Mouse (Mus musculus) CH12.LX (cell line): ENCODE results near the gene E130114P18Rik. TPM values are rescaled to one million over a fixed set of nuclear protein-coding genes. Genes with fewer than 3 reads are reported as not detected.

Experiments used
- DNase-seq: peaks from one replicate; pipeline ENCODE4 v3.0.0-alpha.2; 2013; ENCODE audit errors: extremely low read depth
- H3K27ac ChIP-seq: 2 replicates; pipeline ENCODE4 v1.5.1; 2012; ENCODE audit warnings: low read depth, mild to moderate bottlenecking, control low read depth, moderate library complexity; ENCODE audit not compliant: insufficient read depth
- H3K27me3 ChIP-seq: replicated peaks from 2 replicates; pipeline ENCODE3; 2012; ENCODE audit warnings: inconsistent platforms
- H3K36me3 ChIP-seq, 2 experiments: replicated peaks in 1 of 2; 2 replicates each; pipeline versions ENCODE3 to v1.6.1; 2012; ENCODE audit warnings: inconsistent platforms in 1 of 2, low read length in 1 of 2, mild to moderate bottlenecking in 1 of 2, mixed read lengths in 1 of 2, moderate library complexity in 1 of 2; ENCODE audit not compliant: control insufficient read depth in 1 of 2, insufficient read depth in 1 of 2
- H3K4me1 ChIP-seq, 2 experiments: 2 replicates each; pipeline ENCODE4 v1.6.1; 2012; ENCODE audit warnings: inconsistent platforms in 1 of 2, moderate library complexity in 1 of 2; ENCODE audit not compliant: insufficient read depth in 2 of 2, control insufficient read depth in 1 of 2
- H3K4me2 ChIP-seq: 2 replicates; pipeline ENCODE4 v1.6.1; 2012; ENCODE audit warnings: low read depth, mild to moderate bottlenecking, control low read depth; ENCODE audit not compliant: poor library complexity, insufficient read depth, severe bottlenecking
- H3K4me3 ChIP-seq, 3 experiments: fragments of 150-350 bp in 1 of 3; sonication (generic) in 1 of 3; replicated peaks in 1 of 3; 2 replicates each; pipeline versions ENCODE3 to v1.5.1; 2011 to 2012; ENCODE audit warnings: low read depth in 2 of 3, low read length in 2 of 3, mild to moderate bottlenecking in 2 of 3, moderate library complexity in 2 of 3, control low read depth in 1 of 3, improper control_type of control experiment in 1 of 3, inconsistent platforms in 1 of 3, mixed read lengths in 1 of 3; ENCODE audit not compliant: poor library complexity in 1 of 3
- H3K79me2 ChIP-seq: replicated peaks from 2 replicates; pipeline ENCODE4 v1.6.1; 2012; ENCODE audit warnings: mild to moderate bottlenecking, moderate library complexity; ENCODE audit not compliant: control insufficient read depth, poor library complexity, insufficient read depth, severe bottlenecking; ENCODE audit errors: extremely low read depth
- H3K9ac ChIP-seq: 2 replicates; pipeline ENCODE4 v1.6.1; 2012; ENCODE audit warnings: low read depth, mild to moderate bottlenecking, control low read depth, moderate library complexity; ENCODE audit not compliant: insufficient read depth
- H3K9me3 ChIP-seq: replicated peaks from 2 replicates; pipeline ENCODE3; 2012; ENCODE audit warnings: low read length, inconsistent platforms, mixed read lengths
- CHD1 ChIP-seq: IDR thresholded peaks from 2 replicates; pipeline ENCODE4 v1.6.1; 2012; ENCODE audit warnings: low read depth, low read length, improper control_type of control experiment, inconsistent platforms
- CHD2 ChIP-seq: IDR thresholded peaks from 2 replicates; pipeline ENCODE4 v1.6.1; 2011; ENCODE audit warnings: low read length, improper control_type of control experiment
- CTCF ChIP-seq, 2 experiments: IDR thresholded peaks in 1 of 2; conservative IDR thresholded peaks in 1 of 2; 2 replicates each; pipeline ENCODE4 v1.5.1; 2011 to 2012; ENCODE audit warnings: low read depth in 2 of 2, low read length in 2 of 2, improper control_type of control experiment in 1 of 2, inconsistent platforms in 1 of 2, mild to moderate bottlenecking in 1 of 2, moderate library complexity in 1 of 2
- E2F4 ChIP-seq: IDR thresholded peaks from 2 replicates; pipeline ENCODE4 v1.6.1; 2011; ENCODE audit warnings: low read depth, low read length, improper control_type of control experiment; ENCODE audit not compliant: insufficient replicate concordance
- ELF1 ChIP-seq: IDR thresholded peaks from 2 replicates; pipeline ENCODE4 v1.6.1; 2014; ENCODE audit warnings: low read depth, mild to moderate bottlenecking, inconsistent platforms, low read length, improper control_type of control experiment
- EP300 ChIP-seq: IDR thresholded peaks from 2 replicates; pipeline ENCODE4 v1.6.1; 2011; ENCODE audit warnings: low read length, improper control_type of control experiment
- GABPA ChIP-seq: IDR thresholded peaks from 2 replicates; pipeline ENCODE4 v1.6.1; 2012; ENCODE audit warnings: low read depth, low read length, improper control_type of control experiment, inconsistent platforms; ENCODE audit not compliant: insufficient replicate concordance
- IRF4 ChIP-seq: IDR thresholded peaks from 2 replicates; pipeline ENCODE4 v1.6.1; 2014; ENCODE audit warnings: low read depth, mild to moderate bottlenecking, inconsistent platforms, low read length, improper control_type of control experiment
- JUN ChIP-seq: IDR thresholded peaks from 2 replicates; pipeline ENCODE4 v1.6.1; 2011; ENCODE audit warnings: low read depth, mild to moderate bottlenecking, low read length, improper control_type of control experiment, moderate library complexity; ENCODE audit not compliant: insufficient read depth
- JUND ChIP-seq: conservative IDR thresholded peaks from 2 replicates; pipeline ENCODE4 v1.6.1; 2011; ENCODE audit warnings: low read depth, low read length, improper control_type of control experiment
- KAT2A ChIP-seq: IDR thresholded peaks from 2 replicates; pipeline ENCODE4 v1.6.1; 2012; ENCODE audit warnings: low read length, improper control_type of control experiment, inconsistent platforms; ENCODE audit not compliant: insufficient replicate concordance
- MAFK ChIP-seq: IDR thresholded peaks from 2 replicates; pipeline ENCODE4 v1.6.1; 2011; ENCODE audit warnings: low read length, improper control_type of control experiment; ENCODE audit not compliant: insufficient replicate concordance
- MEF2A ChIP-seq: IDR thresholded peaks from 2 replicates; pipeline ENCODE4 v1.6.1; 2014; ENCODE audit warnings: low read depth, mild to moderate bottlenecking, inconsistent platforms, low read length, improper control_type of control experiment, borderline replicate concordance
- NELFE ChIP-seq: IDR thresholded peaks from 2 replicates; pipeline ENCODE4 v1.6.1; 2011; ENCODE audit warnings: low read depth, low read length, improper control_type of control experiment
- NRF1 ChIP-seq: IDR thresholded peaks from 2 replicates; pipeline ENCODE4 v1.6.1; 2014; ENCODE audit warnings: low read depth, mild to moderate bottlenecking, inconsistent platforms, low read length, improper control_type of control experiment, moderate library complexity
- PAX5 ChIP-seq: IDR thresholded peaks from 2 replicates; pipeline ENCODE4 v1.6.1; 2012; ENCODE audit warnings: low read length, inconsistent platforms, mixed read lengths
- POLR2AphosphoS2 ChIP-seq: IDR thresholded peaks from 2 replicates; pipeline ENCODE4 v1.6.1; 2011; ENCODE audit warnings: low read depth, low read length, improper control_type of control experiment
- RAD21 ChIP-seq: IDR thresholded peaks from 2 replicates; pipeline ENCODE4 v1.6.1; 2011; ENCODE audit warnings: low read depth, mild to moderate bottlenecking, low read length, improper control_type of control experiment, moderate library complexity
- RCOR1 ChIP-seq: conservative IDR thresholded peaks from 2 replicates; pipeline ENCODE4 v1.6.1; 2012; ENCODE audit warnings: low read depth, mild to moderate bottlenecking, inconsistent platforms, low read length, improper control_type of control experiment
- SIN3A ChIP-seq: IDR thresholded peaks from 2 replicates; pipeline ENCODE4 v1.6.1; 2012; ENCODE audit warnings: low read length, improper control_type of control experiment, inconsistent platforms
- SMC3 ChIP-seq: IDR thresholded peaks from 2 replicates; pipeline ENCODE4 v1.6.1; 2011; ENCODE audit warnings: low read depth, low read length, improper control_type of control experiment
- TCF12 ChIP-seq: IDR thresholded peaks from 2 replicates; pipeline ENCODE4 v1.6.1; 2014; ENCODE audit warnings: low read depth, mild to moderate bottlenecking, inconsistent platforms, low read length, improper control_type of control experiment
- USF1 ChIP-seq: IDR thresholded peaks from 2 replicates; pipeline ENCODE4 v1.6.1; 2014; ENCODE audit warnings: low read depth, mild to moderate bottlenecking, inconsistent platforms, low read length, improper control_type of control experiment
- USF2 ChIP-seq: conservative IDR thresholded peaks from 2 replicates; pipeline ENCODE4 v1.6.1; 2011; ENCODE audit warnings: low read depth, low read length, improper control_type of control experiment
- ZC3H11A ChIP-seq: IDR thresholded peaks from 2 replicates; pipeline ENCODE4 v1.6.1; 2012; ENCODE audit warnings: low read depth, mild to moderate bottlenecking, inconsistent platforms, low read length, improper control_type of control experiment
- dilution Hi-C: fragments of 300-500 bp; cut with MboI; formaldehyde crosslinking; loops from 2 replicates; pipeline ENCODE4 v1.14.3; 2020; ENCODE audit warnings: low sequenced_read_pairs; ENCODE audit not compliant: extremely low pct_unique_long_range_greater_than_20kb, extremely low pct_ligation_motif_present
- in situ Hi-C: fragments of 300-500 bp; cut with MboI; formaldehyde crosslinking; loops from 3 replicates; pipeline ENCODE4 v1.14.3; 2019; ENCODE audit warnings: low sequenced_read_pairs, low pct_ligation_motif_present, low pct_unique_long_range_greater_than_20kb, mixed read lengths
- polyA plus RNA-seq: library from polyadenylated mRNA; unstranded; fragments of >175 nt; gene quantifications from 2 replicates; pipeline ENCODE4 v1.2.1, GENCODE M21; 2012; ENCODE audit warnings: low read depth; ENCODE audit not compliant: insufficient read length
- total RNA-seq, 2 experiments: library from RNA; depleted of rRNA; stranded (reverse); fragments of 300-350 nt in 1 of 2; fragments of >200 nt in 1 of 2; gene quantifications; 2 replicates each; pipeline ENCODE4 v1.2.3; 2012 to 2014

The E130114P18Rik gene
- total and polyA plus RNA-seq, 3 experiments, result not detected

DNA sequence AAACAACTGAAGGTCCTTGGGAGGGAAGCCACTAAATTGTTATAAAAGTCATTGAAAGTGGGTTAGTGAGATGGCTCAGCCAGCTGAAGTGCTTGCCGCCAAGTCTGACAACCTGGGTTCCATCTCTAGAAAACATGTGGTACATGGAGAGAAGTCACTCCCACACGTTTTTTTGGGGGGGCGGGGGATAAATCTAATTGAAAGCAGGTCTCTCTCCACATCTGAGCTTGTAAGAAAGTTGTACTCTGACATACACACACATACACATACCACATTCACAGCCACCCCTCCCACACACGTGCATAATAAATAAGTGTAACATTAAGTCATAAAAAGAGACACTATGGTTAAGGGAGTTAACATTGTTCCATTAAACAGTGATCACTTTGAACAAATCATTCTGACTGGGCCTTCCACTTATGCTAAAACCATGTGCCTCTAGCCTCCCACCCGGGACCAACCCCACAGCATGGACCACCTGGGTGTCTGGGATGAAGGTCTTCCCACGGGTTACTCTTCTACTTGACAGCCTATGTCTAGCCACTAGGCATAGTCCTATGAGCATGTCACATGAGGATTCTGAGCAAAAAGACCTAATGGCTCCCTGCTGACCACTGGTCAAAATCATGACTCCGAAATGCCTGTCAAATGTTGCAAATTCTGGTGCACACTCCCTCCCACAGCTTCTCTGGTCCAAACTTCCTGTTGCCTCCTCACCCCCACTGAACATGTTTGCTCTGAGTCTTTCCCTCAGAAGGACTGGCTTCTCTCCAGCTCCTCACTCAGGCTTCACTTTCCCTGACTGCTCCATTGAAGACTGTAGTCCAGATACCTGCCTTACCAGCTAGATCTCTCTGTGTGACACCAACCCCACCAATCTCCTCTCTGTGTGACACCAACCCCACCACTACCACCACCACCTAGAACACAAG lies 80.9 kb downstream of the E130114P18Rik start:
- Histone ChIP-seq H3K4me2 (no peak overlapping the region), H3K36me3 (no peaks in the 10 kb centered on the region), H3K9ac (no peak overlapping the region), H3K9me3 (peaks cover 82% of the 10 kb centered on the region), H3K4me3 (peak overlapping the region in 1 of 3 experiments; percentile 9), H3K4me1 (no peaks in the 10 kb centered on the region), H3K27ac (no peak overlapping the region), H3K79me2 (no peaks in the 10 kb centered on the region), H3K27me3 (no peaks in the 10 kb centered on the region)
- TF ChIP-seq RCOR1 (no peak), PAX5 (no peak), USF1 (no peak), GABPA (no peak), CTCF (conservative IDR thresholded peaks at IDR 0.05 in 1 of 2, IDR thresholded peaks at IDR 0.05 in 1 of 2; ENCODE audit: low read depth in 2 of 2, low read length in 2 of 2) (no peak), NELFE (no peak), JUND (no peak), POLR2AphosphoS2 (no peak), SIN3A (no peak), MAFK (no peak), KAT2A (no peak), CHD2 (no peak), MEF2A (no peak), TCF12 (no peak)
- no peak for DNase-seq
- dilution Hi-C loops (no loop called here), in situ Hi-C loops (no loop called here)

GRCm38 (mm10) chr4:97695414-97696040 lies 82.4 kb downstream of the E130114P18Rik start:
- Histone ChIP-seq H3K4me2 (no peak overlapping the region), H3K27ac (no peak overlapping the region), H3K9me3 (peaks cover 85% of the 10 kb centered on the region), H3K79me2 (no peaks in the 10 kb centered on the region), H3K4me3 (no peak overlapping the region), H3K9ac (no peak overlapping the region), H3K27me3 (no peaks in the 10 kb centered on the region), H3K4me1 (no peaks in the 10 kb centered on the region), H3K36me3 (no peaks in the 10 kb centered on the region)
- TF ChIP-seq EP300 (no peak), USF2 (no peak), PAX5 (no peak), ELF1 (no peak), CHD1 (no peak), RAD21 (no peak), CTCF (conservative IDR thresholded peaks at IDR 0.05 in 1 of 2, IDR thresholded peaks at IDR 0.05 in 1 of 2; ENCODE audit: low read depth in 2 of 2, low read length in 2 of 2) (no peak), SIN3A (no peak), E2F4 (no peak), IRF4 (no peak), GABPA (no peak), ZC3H11A (no peak), KAT2A (no peak), TCF12 (no peak), POLR2AphosphoS2 (no peak), NRF1 (no peak), USF1 (no peak), SMC3 (no peak), NELFE (no peak), JUN (no peak)
- dilution Hi-C loops (no loop called here), in situ Hi-C loops (no loop called here)
- DNase-seq, result no peak
